Mouse (Mus musculus) testis, adult 2 months (tissue): ENCODE measurements around the gene Khk.

Source experiments
- CTCF ChIP-seq: fragments of 200-500 bp; IDR thresholded peaks from 2 replicates; pipeline ENCODE4 v1.5.1; 2012; ENCODE audit warnings: low read depth, mild to moderate bottlenecking, inconsistent platforms, low read length, moderate library complexity; ENCODE audit not compliant: control insufficient read depth, insufficient read depth, insufficient replicate concordance
- POLR2A ChIP-seq: fragments of 200-500 bp; IDR thresholded peaks from 2 replicates; pipeline ENCODE4 v1.6.1; 2012; ENCODE audit warnings: low read depth, mild to moderate bottlenecking, inconsistent platforms, low read length, moderate library complexity; ENCODE audit not compliant: control insufficient read depth

DNA sequence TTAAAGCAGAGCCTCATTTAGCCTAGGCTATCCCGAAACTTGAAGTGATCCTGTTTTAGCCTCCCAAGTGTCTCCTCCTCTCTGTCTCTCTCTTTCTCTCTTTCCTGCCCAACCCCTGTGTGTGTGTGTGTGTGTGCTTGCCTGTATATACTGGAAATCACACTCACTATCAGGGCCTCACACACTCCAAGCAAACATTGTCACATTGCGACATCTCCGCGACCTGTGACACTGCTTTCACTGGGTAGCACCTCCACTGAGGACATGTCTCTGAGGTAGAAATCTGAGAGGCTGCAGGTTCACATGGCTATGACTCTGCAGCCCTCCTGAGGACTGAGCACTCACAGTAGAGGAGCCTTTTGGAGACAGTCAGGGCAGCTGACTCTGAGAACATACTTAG, 45.0 kb downstream of the Khk start:
- TF ChIP-seq CTCF (no peak), POLR2A (no peak)
